Mouse (Mus musculus) embryonic fibroblast, embryonic 13.5 days (primary cell): ENCODE data around the gene Rgl1.
A peak's percentile ranks its signal among the peaks of the same experiment; 100 is the strongest.

Experiments used
- CTCF ChIP-seq: IDR thresholded peaks from 2 replicates; pipeline ENCODE4 v1.5.1; 2011; ENCODE audit warnings: mild to moderate bottlenecking, control low read depth, low read length, moderate library complexity, borderline replicate concordance; ENCODE audit not compliant: insufficient read depth
- POLR2A ChIP-seq: IDR thresholded peaks from 2 replicates; pipeline ENCODE4 v1.6.1; 2011; ENCODE audit warnings: low read depth, mild to moderate bottlenecking, control low read depth, low read length, moderate library complexity

- TF ChIP-seq CTCF (no peak), POLR2A (peak; percentile 98)
These were observed at the start of gene Rgl1, which contains the start of gene Arpc5 for GRCm38 (mm10) chr1:152766032-152766772.
